Comparison of ENCODE assay signal across 1 mouse cellular context in the genomic region with DNA sequence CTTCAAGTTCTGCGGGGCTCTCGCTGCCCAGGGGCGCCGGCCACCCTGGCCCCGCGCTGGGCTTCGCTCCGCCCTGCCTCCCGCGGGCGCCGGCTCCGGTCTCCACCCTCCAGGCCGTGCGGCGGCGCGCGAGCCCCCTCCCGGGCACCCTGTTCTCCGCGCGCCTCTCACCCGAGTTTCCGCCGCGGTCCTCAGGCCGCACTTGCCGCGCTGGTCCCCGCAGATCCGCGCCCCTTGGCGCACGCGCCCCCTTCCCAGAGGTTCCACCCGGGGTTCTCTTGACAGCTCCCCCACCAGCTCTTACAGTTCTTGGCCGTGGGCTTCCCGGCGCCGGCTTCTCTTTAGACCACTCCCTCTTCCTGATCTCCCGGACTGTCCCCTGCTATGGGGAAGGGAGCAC.
A peak's percentile ranks its signal among the peaks of the same experiment; 100 is the strongest.
TF ChIP-seq lines count a peak whose summit lies in the region.

No protein-coding gene starts in this region.

TF ChIP-seq in CH12.LX, 34 proteins besides CTCF, POLR2A, EP300 and RAD21:
- TF ChIP-seq UBTF (IDR thresholded peaks at IDR 0.05; ENCODE audit: low read depth, low read length), result peak; percentile 70; the same call in 1 of the 2 replicates
- no peak for TF ChIP-seq JUN (IDR thresholded peaks at IDR 0.05; ENCODE audit: insufficient read depth, low read depth, low read length)
